Mouse (Mus musculus) adrenal gland (tissue): ENCODE measurements at regions not wholly inside any gene's neighbourhood (a gene's known extent, or its start where the extent isn't known, plus 50 kb on each side); places are given as distances from the start of the nearest gene placed in this dataset.

ENCODE experiments used
- intact Hi-C: fragments of 180-260 bp; cut with DNase I; formaldehyde crosslinking; loops from one replicate; pipeline ENCODE4 v1.15.1; 2025

- intact Hi-C loops: no loop called here
These were observed 97.6 kb upstream of the Bdnf start for GRCm38 (mm10) chr2:109576946-109577345.

- intact Hi-C loops: no loop called here
These were observed 95.6 kb upstream of the Bdnf start for GRCm38 (mm10) chr2:109578870-109579310.

- intact Hi-C loops: no loop called here
These were observed 56.0 kb upstream of the Bdnf start for GRCm38 (mm10) chr2:109618341-109619058.

- intact Hi-C loops: no loop called here
These were observed 54.8 kb upstream of the Bdnf start for GRCm38 (mm10) chr2:109619676-109620075.

- intact Hi-C loops: no loop called here
These were observed 52.9 kb upstream of the Bdnf start for GRCm38 (mm10) chr2:109621595-109621994.
